In the genomic region with DNA sequence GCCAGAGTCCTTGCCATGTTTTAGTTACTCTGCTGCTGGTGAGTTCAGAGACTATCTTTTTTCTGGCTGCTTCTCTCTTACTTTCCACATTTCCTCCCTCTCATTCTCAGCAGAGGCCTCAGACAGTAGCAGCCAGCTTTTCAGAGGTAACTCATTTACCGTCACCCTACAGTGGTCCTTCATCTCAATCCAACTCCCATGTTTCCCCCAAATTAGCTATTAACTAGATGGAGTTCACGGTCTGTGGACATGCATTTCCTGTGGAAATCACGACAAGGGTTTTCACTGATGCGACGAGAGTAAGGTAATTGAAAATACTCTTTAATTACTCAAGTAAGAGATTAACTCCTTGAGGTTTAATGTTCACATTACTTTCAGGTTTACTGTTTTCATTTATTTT, we compare ENCODE assay signal across 26 mouse cellular contexts. TPM values are rescaled to one million over a fixed set of nuclear protein-coding genes. Genes with fewer than 3 reads are reported as not detected.
DNase-seq lines count a peak whose midpoint lies in the region; ATAC-seq and TF ChIP-seq lines count a peak whose summit lies in the region.
"Had no signal": no experiment of that assay in that cellular context is flagged by ENCODE, and none has a peak within 500 bp of the region (broad histone marks: within the 10 kb centered on the region; RNA-seq: fewer than 3 reads in every experiment).

No protein-coding gene starts in this region.

- no peak for DNase-seq in neural tube, embryonic 10.5 days (ENCODE audit: extremely low spot score, low spot score)
- peak; percentile 30 for DNase-seq in kidney, postnatal 10 days
- DNase-seq in cerebellum, postnatal 4 days (ENCODE audit: low spot score in 2 of 2) = no peak
- no peak for DNase-seq in thymus, adult 2 months
- DNase-seq in layer of hippocampus, postnatal 10 days (ENCODE audit: low spot score in 2 of 2) = no peak
- DNase-seq in gastrocnemius, postnatal 14 days = no peak
- DNase-seq: adrenal gland, postnatal 14 days; B cell, adult 2 months; cerebellum, adult 11-12 months; cerebellum, adult 9-10 months; cerebellum, postnatal 25 days; gastrocnemius, adult 2 months; gastrocnemius, postnatal 36 days; heart, adult 18-20 months; heart, postnatal 10 days; heart, postnatal 4 days had no signal

- no peak for TF ChIP-seq CTCF in thymus, adult 2 months (IDR thresholded peaks at IDR 0.05; ENCODE audit: borderline replicate concordance, control insufficient read depth, extremely low read depth, insufficient read depth, low read length, poor library complexity)

- H3K4me3 ChIP-seq in neural tube, embryonic 15.5 days (replicated peaks) = no peak overlapping the region
- H3K4me3 ChIP-seq in kidney, embryonic 14.5 days (ENCODE audit: low read length) = no peak overlapping the region
- H3K4me3 ChIP-seq in thymus, adult 2 months (ENCODE audit: control insufficient read depth, insufficient read depth, low read length) = no peak overlapping the region
- H3K4me3 ChIP-seq: embryonic facial prominence, embryonic 13.5 days; forebrain, embryonic 12.5 days; gastrocnemius, adult 2 months; heart, embryonic 10.5 days; hindbrain, embryonic 12.5 days had no signal

- H3K9me3 ChIP-seq in neural tube, embryonic 15.5 days (replicated peaks) = no peaks in the 10 kb centered on the region
- no peaks in the 10 kb centered on the region for H3K9me3 ChIP-seq in kidney, embryonic 14.5 days (ENCODE audit: control insufficient read depth, low read length)
- H3K9me3 ChIP-seq: embryonic facial prominence, embryonic 13.5 days; forebrain, embryonic 12.5 days; heart, embryonic 10.5 days; hindbrain, embryonic 12.5 days had no signal

- no peak overlapping the region for H3K9ac ChIP-seq in neural tube, embryonic 15.5 days (replicated peaks)
- no peak overlapping the region for H3K9ac ChIP-seq in kidney, embryonic 14.5 days (ENCODE audit: low read depth, low read length)
- H3K9ac ChIP-seq: embryonic facial prominence, embryonic 13.5 days; forebrain, embryonic 12.5 days; hindbrain, embryonic 12.5 days had no signal

- TF ChIP-seq POLR2A in thymus, adult 2 months (IDR thresholded peaks at IDR 0.05; ENCODE audit: control insufficient read depth, extremely low read depth, insufficient read depth, low read length, poor library complexity) = no peak

- ATAC-seq in neural tube, embryonic 15.5 days (ENCODE audit: low FRiP score) = peak; percentile 61; the same call in 1 of the 2 replicates
- peak; percentile 87; the same call in 1 of the 2 replicates for ATAC-seq in kidney, embryonic 14.5 days (ENCODE audit: low FRiP score, low TSS enrichment)
- ATAC-seq: activated CD4-positive, CD25-positive, alpha-beta regulatory T cell, adult 4 months; CD4-positive, CD25-positive, alpha-beta regulatory T cell, adult 4 months; forebrain, embryonic 16.5 days had no signal

- no peak overlapping the region for H3K27ac ChIP-seq in neural tube, embryonic 15.5 days (replicated peaks)
- H3K27ac ChIP-seq in kidney, embryonic 14.5 days (ENCODE audit: low read depth, low read length) = peak overlapping the region; percentile 56; the same call in 1 of the 2 replicates
- H3K27ac ChIP-seq in thymus, adult 2 months (ENCODE audit: control insufficient read depth, insufficient read depth, low read length) = no peak overlapping the region
- H3K27ac ChIP-seq: embryonic facial prominence, embryonic 13.5 days; forebrain, embryonic 12.5 days; gastrocnemius, adult 2 months; heart, embryonic 10.5 days; hindbrain, embryonic 12.5 days had no signal

- no peaks in the 10 kb centered on the region for H3K36me3 ChIP-seq in neural tube, embryonic 15.5 days
- no peaks in the 10 kb centered on the region for H3K36me3 ChIP-seq in kidney, embryonic 14.5 days (ENCODE audit: control insufficient read depth, insufficient read depth, low read length)
- H3K36me3 ChIP-seq in thymus, adult 2 months (ENCODE audit: control insufficient read depth, insufficient read depth, low read length) = no peaks in the 10 kb centered on the region
- H3K36me3 ChIP-seq: embryonic facial prominence, embryonic 13.5 days; forebrain, embryonic 12.5 days; G1E; heart, embryonic 10.5 days; hindbrain, embryonic 12.5 days had no signal

- 0 out of 2 replicates have a peak, but pooled peaks cover 7% of the 10 kb centered on the region for H3K4me1 ChIP-seq in neural tube, embryonic 15.5 days
- peaks cover 13% of the 10 kb centered on the region for H3K4me1 ChIP-seq in kidney, embryonic 14.5 days (ENCODE audit: control insufficient read depth, insufficient read depth, low read length)
- H3K4me1 ChIP-seq in thymus, adult 2 months (replicated peaks; ENCODE audit: control insufficient read depth, insufficient read depth, low read length) = no peaks in the 10 kb centered on the region

- 80% methylated on average over 5 of the region's 5 CpGs for WGBS in neural tube, embryonic 15.5 days
- WGBS in kidney, embryonic 14.5 days = 50% methylated on average over 5 of the region's 5 CpGs
- WGBS in thymus, adult 2 months = 94% methylated on average over 5 of the region's 5 CpGs

- no peak overlapping the region for H3K4me2 ChIP-seq in neural tube, embryonic 15.5 days
- H3K4me2 ChIP-seq in kidney, embryonic 14.5 days (replicated peaks; ENCODE audit: low read depth, low read length) = no peak overlapping the region
- H3K4me2 ChIP-seq: embryonic facial prominence, embryonic 13.5 days; forebrain, embryonic 12.5 days; hindbrain, embryonic 12.5 days had no signal

- H3K27me3 ChIP-seq in neural tube, embryonic 15.5 days (replicated peaks) = no peaks in the 10 kb centered on the region
- H3K27me3 ChIP-seq in kidney, embryonic 14.5 days (ENCODE audit: control insufficient read depth, insufficient read depth, low read length) = no peaks in the 10 kb centered on the region
- no peaks in the 10 kb centered on the region for H3K27me3 ChIP-seq in thymus, adult 2 months (ENCODE audit: control insufficient read depth, insufficient read depth, low read length)
- H3K27me3 ChIP-seq: embryonic facial prominence, embryonic 13.5 days; forebrain, embryonic 12.5 days; hindbrain, embryonic 12.5 days had no signal

- intact Hi-C loops in gastrocnemius, postnatal 14 days (cut with DNase I; ENCODE audit: low total_unique reads) = no loop called here

RNA-seq across cellular contexts. Expression of gene Fmn1, which starts 40.8 kb away (rescaled TPM):
- polyA plus RNA-seq in neural tube, embryonic 15.5 days (2015; fragmentation: Nextera tagmentation; extraction: Ambion mirVana) = 0.56 and 1.1 TPM in 2 replicates
- 6.9 and 12.0 TPM in 2 replicates for polyA plus RNA-seq in kidney, embryonic 14.5 days (2014; fragmentation: Nextera tagmentation; extraction: Ambion mirVana)
- 1.2 TPM in 2 replicates for polyA plus RNA-seq in thymus, adult 2 months (2012; rRNA removed)
- total RNA-seq in layer of hippocampus, postnatal 10 days (2021) = 10 to 100 TPM in 1 of 2 experiments, 1 to 10 TPM in 1; 9.8 to 10.0 TPM
- 1 to 10 TPM; 2.7 to 5.1 TPM for total RNA-seq in gastrocnemius, postnatal 14 days (2021)
- polyA plus RNA-seq: G1E had no signal
